Mouse (Mus musculus): Measurements from ENCODE around the gene Ets2. TPM values are rescaled to one million over a fixed set of nuclear protein-coding genes. Genes with fewer than 3 reads are reported as not detected.

Gene Ets2
- polyA plus RNA-seq, 1 experiment from 2014 or later: 98.2 TPM

- Histone ChIP-seq H3K4me3 (ENCODE audit: low read depth, low read length) (no peak overlapping the region), H3K27me3 (ENCODE audit: control insufficient read depth, insufficient read depth, low read length) (no peaks in the 10 kb centered on the region), H3K9ac (ENCODE audit: low read length) (no peak overlapping the region), H3K4me2 (ENCODE audit: low read depth, severe bottlenecking) (no peak overlapping the region), H3K36me3 (ENCODE audit: control insufficient read depth, insufficient read depth, low read length) (no peaks in the 10 kb centered on the region), H3K9me3 (ENCODE audit: control insufficient read depth, low read length) (no peaks in the 10 kb centered on the region), H3K27ac (replicated peaks; ENCODE audit: low read depth, low read length) (no peak overlapping the region), H3K4me1 (ENCODE audit: control insufficient read depth, insufficient read depth, low read length) (peaks cover 10% of the 10 kb centered on the region)
- ATAC-seq (ENCODE audit: insufficient number of reproducible peaks, low FRiP score, low TSS enrichment, low read depth) (no peak), DNase-seq (ENCODE audit: low spot score) (no peak)
- 65% methylated on average over 6 of the region's 6 CpGs for WGBS
These were observed 36.3 kb upstream of the Ets2 start for GRCm38 (mm10) chr16:95665472-95666131.

- H3K4me2 ChIP-seq (ENCODE audit: low read depth, severe bottlenecking): no peak overlapping the region
- WGBS: 91% methylated on average over 10 of the region's 10 CpGs
- H3K9me3 ChIP-seq (ENCODE audit: control insufficient read depth, low read length): no peaks in the 10 kb centered on the region
- DNase-seq (ENCODE audit: low spot score): no peak
- H3K9ac ChIP-seq (ENCODE audit: low read length): no peak overlapping the region
- H3K4me3 ChIP-seq (ENCODE audit: low read depth, low read length): no peak overlapping the region
- H3K36me3 ChIP-seq (ENCODE audit: control insufficient read depth, insufficient read depth, low read length): no peaks in the 10 kb centered on the region
- no peak overlapping the region for H3K27ac ChIP-seq (replicated peaks; ENCODE audit: low read depth, low read length)
- H3K27me3 ChIP-seq (ENCODE audit: control insufficient read depth, insufficient read depth, low read length): no peaks in the 10 kb centered on the region
- no peak for ATAC-seq (ENCODE audit: insufficient number of reproducible peaks, low FRiP score, low TSS enrichment, low read depth)
- peaks cover 10% of the 10 kb centered on the region for H3K4me1 ChIP-seq (ENCODE audit: control insufficient read depth, insufficient read depth, low read length)
These were observed 35.6 kb upstream of the Ets2 start for GRCm38 (mm10) chr16:95666288-95666687.

GRCm38 (mm10) chr16:95667395-95668150, 34.3 kb upstream of the Ets2 start:
- Histone ChIP-seq H3K27ac (replicated peaks; ENCODE audit: low read depth, low read length) (no peak overlapping the region), H3K4me2 (ENCODE audit: low read depth, severe bottlenecking) (no peak overlapping the region), H3K4me3 (ENCODE audit: low read depth, low read length) (no peak overlapping the region), H3K36me3 (ENCODE audit: control insufficient read depth, insufficient read depth, low read length) (no peaks in the 10 kb centered on the region), H3K9ac (ENCODE audit: low read length) (no peak overlapping the region), H3K27me3 (ENCODE audit: control insufficient read depth, insufficient read depth, low read length) (no peaks in the 10 kb centered on the region), H3K4me1 (ENCODE audit: control insufficient read depth, insufficient read depth, low read length) (peaks cover 10% of the 10 kb centered on the region), H3K9me3 (ENCODE audit: control insufficient read depth, low read length) (no peaks in the 10 kb centered on the region)
- no peak for DNase-seq (ENCODE audit: low spot score)
- no peak for ATAC-seq (ENCODE audit: insufficient number of reproducible peaks, low FRiP score, low TSS enrichment, low read depth)
- 71% methylated on average over 11 of the region's 11 CpGs for WGBS

- ATAC-seq (ENCODE audit: insufficient number of reproducible peaks, low FRiP score, low TSS enrichment, low read depth) (no peak), DNase-seq (ENCODE audit: low spot score) (no peak)
- Histone ChIP-seq H3K4me2 (ENCODE audit: low read depth, severe bottlenecking) (no peak overlapping the region), H3K9me3 (ENCODE audit: control insufficient read depth, low read length) (no peaks in the 10 kb centered on the region), H3K4me1 (ENCODE audit: control insufficient read depth, insufficient read depth, low read length) (peaks cover 10% of the 10 kb centered on the region), H3K36me3 (ENCODE audit: control insufficient read depth, insufficient read depth, low read length) (no peaks in the 10 kb centered on the region), H3K9ac (ENCODE audit: low read length) (no peak overlapping the region), H3K4me3 (ENCODE audit: low read depth, low read length) (no peak overlapping the region), H3K27ac (replicated peaks; ENCODE audit: low read depth, low read length) (no peak overlapping the region), H3K27me3 (ENCODE audit: control insufficient read depth, insufficient read depth, low read length) (no peaks in the 10 kb centered on the region)
- 68% methylated on average over 19 of the region's 19 CpGs for WGBS
These were observed 33.5 kb upstream of the Ets2 start for GRCm38 (mm10) chr16:95668151-95668993.

- 31% methylated on average over 5 of the region's 5 CpGs for WGBS
- ATAC-seq (ENCODE audit: insufficient number of reproducible peaks, low FRiP score, low TSS enrichment, low read depth) (no peak), DNase-seq (ENCODE audit: low spot score) (peak; percentile 46)
- Histone ChIP-seq H3K27ac (replicated peaks; ENCODE audit: low read depth, low read length) (peak overlapping the region; percentile 71), H3K27me3 (ENCODE audit: control insufficient read depth, insufficient read depth, low read length) (no peaks in the 10 kb centered on the region), H3K36me3 (ENCODE audit: control insufficient read depth, insufficient read depth, low read length) (no peaks in the 10 kb centered on the region), H3K4me1 (ENCODE audit: control insufficient read depth, insufficient read depth, low read length) (peaks cover 4% of the 10 kb centered on the region), H3K9me3 (ENCODE audit: control insufficient read depth, low read length) (no peaks in the 10 kb centered on the region), H3K9ac (ENCODE audit: low read length) (no peak overlapping the region), H3K4me2 (ENCODE audit: low read depth, severe bottlenecking) (no peak overlapping the region), H3K4me3 (ENCODE audit: low read depth, low read length) (no peak overlapping the region)
These were observed 27.4 kb upstream of the Ets2 start for GRCm38 (mm10) chr16:95674452-95674921.

GRCm38 (mm10) chr16:95675212-95675611, 26.7 kb upstream of the Ets2 start:
- 55% methylated on average over 11 of the region's 11 CpGs for WGBS
- no peak for DNase-seq (ENCODE audit: low spot score)
- Histone ChIP-seq H3K4me2 (ENCODE audit: low read depth, severe bottlenecking) (no peak overlapping the region), H3K4me1 (ENCODE audit: control insufficient read depth, insufficient read depth, low read length) (peaks cover 4% of the 10 kb centered on the region), H3K27ac (replicated peaks; ENCODE audit: low read depth, low read length) (no peak overlapping the region), H3K36me3 (ENCODE audit: control insufficient read depth, insufficient read depth, low read length) (no peaks in the 10 kb centered on the region), H3K9me3 (ENCODE audit: control insufficient read depth, low read length) (no peaks in the 10 kb centered on the region), H3K27me3 (ENCODE audit: control insufficient read depth, insufficient read depth, low read length) (no peaks in the 10 kb centered on the region), H3K9ac (ENCODE audit: low read length) (no peak overlapping the region), H3K4me3 (ENCODE audit: low read depth, low read length) (no peak overlapping the region)
- ATAC-seq (ENCODE audit: insufficient number of reproducible peaks, low FRiP score, low TSS enrichment, low read depth): no peak

GRCm38 (mm10) chr16:95676668-95677067, 25.2 kb upstream of the Ets2 start:
- Histone ChIP-seq H3K27ac (replicated peaks; ENCODE audit: low read depth, low read length) (no peak overlapping the region), H3K4me3 (ENCODE audit: low read depth, low read length) (no peak overlapping the region), H3K9ac (ENCODE audit: low read length) (no peak overlapping the region), H3K9me3 (ENCODE audit: control insufficient read depth, low read length) (no peaks in the 10 kb centered on the region), H3K36me3 (ENCODE audit: control insufficient read depth, insufficient read depth, low read length) (no peaks in the 10 kb centered on the region), H3K27me3 (ENCODE audit: control insufficient read depth, insufficient read depth, low read length) (no peaks in the 10 kb centered on the region), H3K4me2 (ENCODE audit: low read depth, severe bottlenecking) (no peak overlapping the region), H3K4me1 (ENCODE audit: control insufficient read depth, insufficient read depth, low read length) (peaks cover 4% of the 10 kb centered on the region)
- no peak for DNase-seq (ENCODE audit: low spot score)
- ATAC-seq (ENCODE audit: insufficient number of reproducible peaks, low FRiP score, low TSS enrichment, low read depth): no peak
- 83% methylated on average over 3 of the region's 3 CpGs for WGBS

- Histone ChIP-seq H3K36me3 (ENCODE audit: control insufficient read depth, insufficient read depth, low read length) (no peaks in the 10 kb centered on the region), H3K27me3 (ENCODE audit: control insufficient read depth, insufficient read depth, low read length) (no peaks in the 10 kb centered on the region), H3K4me1 (ENCODE audit: control insufficient read depth, insufficient read depth, low read length) (peaks cover 4% of the 10 kb centered on the region; the same call in 1 of the 2 replicates), H3K4me2 (ENCODE audit: low read depth, severe bottlenecking) (no peak overlapping the region), H3K9ac (ENCODE audit: low read length) (no peak overlapping the region), H3K9me3 (ENCODE audit: control insufficient read depth, low read length) (no peaks in the 10 kb centered on the region), H3K27ac (replicated peaks; ENCODE audit: low read depth, low read length) (no peak overlapping the region), H3K4me3 (ENCODE audit: low read depth, low read length) (no peak overlapping the region)
- ATAC-seq (ENCODE audit: insufficient number of reproducible peaks, low FRiP score, low TSS enrichment, low read depth) (no peak), DNase-seq (ENCODE audit: low spot score) (no peak)
- 89% methylated on average over 6 of the region's 6 CpGs for WGBS
These were observed 19.4 kb upstream of the Ets2 start for GRCm38 (mm10) chr16:95682431-95682892.
